Comparison of ENCODE assay signal across 27 mouse cellular contexts in the genomic region with DNA sequence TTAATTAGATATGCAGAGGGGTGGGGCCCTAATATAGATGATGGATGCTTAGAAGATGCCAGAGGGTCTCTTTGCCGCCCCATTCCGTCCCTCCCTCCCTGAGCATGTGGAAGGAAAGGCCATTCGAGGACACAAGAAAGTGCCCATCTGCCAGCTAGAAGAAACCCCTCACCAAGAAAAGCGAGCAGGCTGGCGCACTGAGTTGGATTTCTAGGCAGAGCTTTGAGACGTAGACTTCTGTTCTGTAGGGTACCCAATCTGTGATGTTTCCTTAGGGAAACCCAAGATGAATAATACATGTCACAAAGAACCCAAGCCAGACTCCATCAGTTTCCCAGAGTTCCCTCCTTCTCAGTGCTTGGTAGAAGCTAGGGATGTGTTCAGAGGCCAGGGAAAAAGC. TPM values are rescaled to one million over a fixed set of nuclear protein-coding genes. Genes with fewer than 3 reads are reported as not detected.
DNase-seq lines count a peak whose midpoint lies in the region; ATAC-seq and TF ChIP-seq lines count a peak whose summit lies in the region.
"Had no signal": no experiment of that assay in that cellular context is flagged by ENCODE, and none has a peak within 500 bp of the region (broad histone marks: within the 10 kb centered on the region; RNA-seq: fewer than 3 reads in every experiment).

No protein-coding gene starts in this region.

- no peak for TF ChIP-seq CTCF in layer of hippocampus, adult 2 months (conservative IDR thresholded peaks at IDR 0.05)

- H3K36me3 ChIP-seq in forebrain, embryonic 16.5 days (ENCODE audit: control insufficient read depth, insufficient read depth) = no peaks in the 10 kb centered on the region
- no peaks in the 10 kb centered on the region for H3K36me3 ChIP-seq in forebrain, embryonic 15.5 days
- H3K36me3 ChIP-seq: embryonic facial prominence, embryonic 10.5 days; embryonic facial prominence, embryonic 13.5 days; G1E; hindbrain, embryonic 12.5 days; hindbrain, embryonic 15.5 days had no signal

- H3K27me3 ChIP-seq in forebrain, embryonic 16.5 days (replicated peaks; ENCODE audit: control insufficient read depth, insufficient read depth, low read length) = no peaks in the 10 kb centered on the region
- no peaks in the 10 kb centered on the region for H3K27me3 ChIP-seq in forebrain, embryonic 15.5 days
- H3K27me3 ChIP-seq: hindbrain, embryonic 12.5 days; hindbrain, embryonic 15.5 days had no signal

- no peak overlapping the region for H3K9ac ChIP-seq in forebrain, embryonic 16.5 days (replicated peaks; ENCODE audit: low read depth, low read length)
- no peak overlapping the region for H3K9ac ChIP-seq in forebrain, embryonic 15.5 days (replicated peaks)
- H3K9ac ChIP-seq: embryonic facial prominence, embryonic 13.5 days; hindbrain, embryonic 12.5 days; hindbrain, embryonic 15.5 days had no signal

- H3K4me1 ChIP-seq in forebrain, embryonic 16.5 days (replicated peaks; ENCODE audit: control insufficient read depth, insufficient read depth, low read length) = peaks cover 8% of the 10 kb centered on the region
- H3K4me1 ChIP-seq in forebrain, embryonic 15.5 days = peaks cover 7% of the 10 kb centered on the region; the same call in 1 of the 2 replicates

- 0 out of 2 replicates have a peak, but pooled peaks have one; percentile 21 for ATAC-seq in forebrain, embryonic 16.5 days
- no peak for ATAC-seq in forebrain, embryonic 15.5 days (replicated peaks)
- ATAC-seq: Patski had no signal

- H3K9me3 ChIP-seq in forebrain, embryonic 16.5 days (ENCODE audit: control insufficient read depth, low read length) = no peaks in the 10 kb centered on the region
- H3K9me3 ChIP-seq in forebrain, embryonic 15.5 days = no peaks in the 10 kb centered on the region
- H3K9me3 ChIP-seq: embryonic facial prominence, embryonic 10.5 days; embryonic facial prominence, embryonic 13.5 days; hindbrain, embryonic 12.5 days; hindbrain, embryonic 15.5 days had no signal

- H3K27ac ChIP-seq in forebrain, embryonic 16.5 days (ENCODE audit: low read length) = no peak overlapping the region
- no peak overlapping the region for H3K27ac ChIP-seq in forebrain, embryonic 15.5 days (replicated peaks)
- no peak overlapping the region for H3K27ac ChIP-seq in layer of hippocampus, adult 2 months
- H3K27ac ChIP-seq: embryonic facial prominence, embryonic 10.5 days; embryonic facial prominence, embryonic 13.5 days; gastrocnemius, adult 2 months; hindbrain, embryonic 12.5 days; hindbrain, embryonic 15.5 days had no signal

- no peak overlapping the region for H3K4me2 ChIP-seq in forebrain, embryonic 16.5 days (ENCODE audit: low read length)
- no peak overlapping the region for H3K4me2 ChIP-seq in forebrain, embryonic 15.5 days (replicated peaks)
- H3K4me2 ChIP-seq: embryonic facial prominence, embryonic 13.5 days; heart, embryonic 11.5 days; hindbrain, embryonic 12.5 days; hindbrain, embryonic 15.5 days had no signal

- 77% methylated on average over 6 of the region's 6 CpGs for WGBS in forebrain, embryonic 16.5 days
- WGBS in forebrain, embryonic 15.5 days = 86% methylated on average over 6 of the region's 6 CpGs

- DNase-seq in layer of hippocampus, adult 2 months (ENCODE audit: low spot score in 2 of 2) = peak; percentile 12 to 26
- no peak for DNase-seq in layer of hippocampus, postnatal 25 days (ENCODE audit: extremely low spot score in 1 of 2, low spot score in 1 of 2)
- DNase-seq in right cerebral cortex, postnatal 10 days (ENCODE audit: low spot score in 2 of 2) = peak; percentile 76 to 91
- no peak for DNase-seq in right cerebral cortex, postnatal 36 days (ENCODE audit: low spot score in 2 of 2)
- peak; percentile 74 for DNase-seq in brain, embryonic 18.5 days (ENCODE audit: low read depth, low spot score)
- DNase-seq: adrenal gland, postnatal 10 days; adrenal gland, postnatal 36 days; B cell, adult 2 months; cerebellum, adult 11-12 months; cerebellum, adult 8-10 months; cerebellum, postnatal 10 days; cerebellum, postnatal 36 days; embryo, embryonic 11 days; gastrocnemius, adult 2 months; gastrocnemius, postnatal 14 days; heart, adult 11 months had no signal

- H3K4me3 ChIP-seq in forebrain, embryonic 16.5 days (replicated peaks; ENCODE audit: low read length) = no peak overlapping the region
- no peak overlapping the region for H3K4me3 ChIP-seq in forebrain, embryonic 15.5 days
- H3K4me3 ChIP-seq in layer of hippocampus, adult 2 months = no peak overlapping the region
- H3K4me3 ChIP-seq: embryonic facial prominence, embryonic 10.5 days; embryonic facial prominence, embryonic 13.5 days; erythroblast, embryonic 14.5 days; gastrocnemius, adult 2 months; hindbrain, embryonic 12.5 days; hindbrain, embryonic 15.5 days had no signal

RNA-seq across cellular contexts. Expression of gene Col6a5, which starts 29.0 kb away (rescaled TPM):
- polyA plus RNA-seq in forebrain, embryonic 16.5 days (2015; fragmentation: Nextera tagmentation; extraction: Ambion mirVana) = 0.16 and 0.28 TPM in 2 replicates
- polyA plus RNA-seq in forebrain, embryonic 15.5 days (2015; fragmentation: Nextera tagmentation; extraction: Ambion mirVana) = 0.32 and 0.38 TPM in 2 replicates
- under 1 TPM; 0.39 to 0.64 TPM for total RNA-seq in layer of hippocampus, adult 2 months (2021)
- total RNA-seq in layer of hippocampus, postnatal 25 days (2021) = under 1 TPM; 0.40 to 0.54 TPM
- total RNA-seq: hematopoietic stem cell, adult 5-6 weeks had no signal
- polyA plus RNA-seq: embryonic facial prominence, embryonic 10.5 days; erythroblast, embryonic 14.5 days; G1E; heart, embryonic 11.5 days; Patski had no signal

Comparison
In these comparisons a context has a peak if more than half of its experiments do, and no peak if none do; other contexts are left out.
1. DNase-seq: peak in layer of hippocampus, adult 2 months (2 of 2), right cerebral cortex, postnatal 10 days (2 of 2) and brain, embryonic 18.5 days (single experiment); none in layer of hippocampus, postnatal 25 days (0 of 2) and right cerebral cortex, postnatal 36 days (0 of 2).